In genomic region chr16:23518567-23519369, GRCm38 (mm10) we compare ENCODE assay signal across 10 mouse cellular contexts. TPM values are rescaled to one million over a fixed set of nuclear protein-coding genes. Genes with fewer than 3 reads are reported as not detected.
DNase-seq lines count a peak whose midpoint lies in the region; ATAC-seq lines count a peak whose summit lies in the region.
"Had no signal": no experiment of that assay in that cellular context is flagged by ENCODE, and none has a peak within 500 bp of the region (broad histone marks: within the 10 kb centered on the region; RNA-seq: fewer than 3 reads in every experiment).

No protein-coding gene starts in this region.

- whole genome bisulfite sequencing in heart, embryonic 12.5 days: 69% methylated on average over 10 of the region's 10 CpGs
- 45% methylated on average over 10 of the region's 10 CpGs for WGBS in hindbrain, embryonic 16.5 days
- WGBS in neural tube, embryonic 15.5 days: 44% methylated on average over 10 of the region's 10 CpGs

- intact Hi-C loops in heart, postnatal 10 days (cut with DNase I): no loop called here
- intact Hi-C loops in left cerebral cortex, postnatal 25 days (cut with DNase I): loop anchor here (2.0 kb wide), 1 partner anchor 18 kb away; no protein-coding TSS in a partner anchor

- H3K4me1 ChIP-seq in heart, embryonic 12.5 days (replicated peaks): peaks cover 56% of the 10 kb centered on the region
- H3K4me1 ChIP-seq in hindbrain, embryonic 16.5 days (ENCODE audit: control insufficient read depth, insufficient read depth, low read depth, low read length): peaks cover 42% of the 10 kb centered on the region
- peaks cover 73% of the 10 kb centered on the region for H3K4me1 ChIP-seq in neural tube, embryonic 15.5 days

- no peak overlapping the region for H3K9ac ChIP-seq in heart, embryonic 12.5 days
- H3K9ac ChIP-seq in hindbrain, embryonic 16.5 days (ENCODE audit: low read depth, low read length): no peak overlapping the region
- no peak overlapping the region for H3K9ac ChIP-seq in neural tube, embryonic 15.5 days (replicated peaks)

- no peak for ATAC-seq in heart, embryonic 12.5 days (ENCODE audit: insufficient number of reproducible peaks, low FRiP score)
- no peak for ATAC-seq in hindbrain, embryonic 16.5 days
- no peak for ATAC-seq in neural tube, embryonic 15.5 days (ENCODE audit: low FRiP score)

- no peaks in the 10 kb centered on the region for H3K9me3 ChIP-seq in heart, embryonic 12.5 days (replicated peaks)
- no peaks in the 10 kb centered on the region for H3K9me3 ChIP-seq in hindbrain, embryonic 16.5 days (ENCODE audit: control insufficient read depth, low read length)
- H3K9me3 ChIP-seq in neural tube, embryonic 15.5 days (replicated peaks): no peaks in the 10 kb centered on the region

- H3K4me2 ChIP-seq in heart, embryonic 12.5 days: peak overlapping the region; percentile 74
- H3K4me2 ChIP-seq in hindbrain, embryonic 16.5 days (ENCODE audit: low read length): peak overlapping the region; percentile 56
- H3K4me2 ChIP-seq in neural tube, embryonic 15.5 days: peak overlapping the region; percentile 64

- DNase-seq in heart, postnatal 10 days: no peak
- DNase-seq in right cerebral cortex, adult 18-20 months: peak; percentile 20
- no peak for DNase-seq in right cerebral cortex, postnatal 36 days (ENCODE audit: low spot score in 2 of 2)
- no peak for DNase-seq in spleen, postnatal 14 days (ENCODE audit: low spot score in 2 of 2)
- DNase-seq in left cerebral cortex, postnatal 25 days (ENCODE audit: low spot score in 2 of 2): no peak
- DNase-seq: cerebellum, adult 11 months; heart, postnatal 4 days had no signal

- 0 out of 2 replicates have a peak overlapping the region, but pooled peaks have one; percentile 47 for H3K4me3 ChIP-seq in heart, embryonic 12.5 days
- peak overlapping the region; percentile 43 for H3K4me3 ChIP-seq in hindbrain, embryonic 16.5 days (ENCODE audit: low read length)
- H3K4me3 ChIP-seq in neural tube, embryonic 15.5 days (replicated peaks): peak overlapping the region; percentile 44

- 0 out of 2 replicates have a peak, but pooled peaks cover 6% of the 10 kb centered on the region for H3K27me3 ChIP-seq in heart, embryonic 12.5 days (replicated peaks)
- H3K27me3 ChIP-seq in hindbrain, embryonic 16.5 days (replicated peaks; ENCODE audit: control insufficient read depth, insufficient read depth, low read length): no peaks in the 10 kb centered on the region
- H3K27me3 ChIP-seq in neural tube, embryonic 15.5 days (replicated peaks): no peaks in the 10 kb centered on the region

- no peak overlapping the region for H3K27ac ChIP-seq in heart, embryonic 12.5 days (ENCODE audit: poor library complexity, severe bottlenecking)
- peak overlapping the region; percentile 74 for H3K27ac ChIP-seq in hindbrain, embryonic 16.5 days (ENCODE audit: low read depth, low read length)
- H3K27ac ChIP-seq in neural tube, embryonic 15.5 days (replicated peaks): peak overlapping the region; percentile 88

- no peaks in the 10 kb centered on the region for H3K36me3 ChIP-seq in heart, embryonic 12.5 days
- no peaks in the 10 kb centered on the region for H3K36me3 ChIP-seq in hindbrain, embryonic 16.5 days (ENCODE audit: control insufficient read depth, insufficient read depth, low read length)
- no peaks in the 10 kb centered on the region for H3K36me3 ChIP-seq in neural tube, embryonic 15.5 days

RNA-seq across cellular contexts. Expression of gene Rtp4, which starts 1.3 kb away (rescaled TPM):
- polyA plus RNA-seq in heart, embryonic 12.5 days (2016; fragmentation: Nextera tagmentation; extraction: Ambion mirVana): 7.4 and 8.0 TPM in 2 replicates
- 1 to 10 TPM; 1.7 to 2.1 TPM for total RNA-seq in heart, postnatal 10 days (2021)
- 4.0 and 4.3 TPM in 2 replicates for polyA plus RNA-seq in hindbrain, embryonic 16.5 days (2015; fragmentation: Nextera tagmentation; extraction: Ambion mirVana)
- 5.2 and 10.5 TPM in 2 replicates for polyA plus RNA-seq in neural tube, embryonic 15.5 days (2015; fragmentation: Nextera tagmentation; extraction: Ambion mirVana)
- total RNA-seq in left cerebral cortex, postnatal 25 days (2021): 1 to 10 TPM; 1.5 TPM

RNA-seq across cellular contexts. Expression of gene Masp1, which starts 1.8 kb away (rescaled TPM):
- polyA plus RNA-seq in heart, embryonic 12.5 days (2016; fragmentation: Nextera tagmentation; extraction: Ambion mirVana): 12.4 and 14.5 TPM in 2 replicates
- 10 to 100 TPM; 24.5 TPM for total RNA-seq in heart, postnatal 10 days (2021)
- 28.0 and 29.9 TPM in 2 replicates for polyA plus RNA-seq in hindbrain, embryonic 16.5 days (2015; fragmentation: Nextera tagmentation; extraction: Ambion mirVana)
- 23.0 and 25.6 TPM in 2 replicates for polyA plus RNA-seq in neural tube, embryonic 15.5 days (2015; fragmentation: Nextera tagmentation; extraction: Ambion mirVana)
- 10 to 100 TPM; 13.8 to 14.5 TPM for total RNA-seq in left cerebral cortex, postnatal 25 days (2021)
